In the genomic region with DNA sequence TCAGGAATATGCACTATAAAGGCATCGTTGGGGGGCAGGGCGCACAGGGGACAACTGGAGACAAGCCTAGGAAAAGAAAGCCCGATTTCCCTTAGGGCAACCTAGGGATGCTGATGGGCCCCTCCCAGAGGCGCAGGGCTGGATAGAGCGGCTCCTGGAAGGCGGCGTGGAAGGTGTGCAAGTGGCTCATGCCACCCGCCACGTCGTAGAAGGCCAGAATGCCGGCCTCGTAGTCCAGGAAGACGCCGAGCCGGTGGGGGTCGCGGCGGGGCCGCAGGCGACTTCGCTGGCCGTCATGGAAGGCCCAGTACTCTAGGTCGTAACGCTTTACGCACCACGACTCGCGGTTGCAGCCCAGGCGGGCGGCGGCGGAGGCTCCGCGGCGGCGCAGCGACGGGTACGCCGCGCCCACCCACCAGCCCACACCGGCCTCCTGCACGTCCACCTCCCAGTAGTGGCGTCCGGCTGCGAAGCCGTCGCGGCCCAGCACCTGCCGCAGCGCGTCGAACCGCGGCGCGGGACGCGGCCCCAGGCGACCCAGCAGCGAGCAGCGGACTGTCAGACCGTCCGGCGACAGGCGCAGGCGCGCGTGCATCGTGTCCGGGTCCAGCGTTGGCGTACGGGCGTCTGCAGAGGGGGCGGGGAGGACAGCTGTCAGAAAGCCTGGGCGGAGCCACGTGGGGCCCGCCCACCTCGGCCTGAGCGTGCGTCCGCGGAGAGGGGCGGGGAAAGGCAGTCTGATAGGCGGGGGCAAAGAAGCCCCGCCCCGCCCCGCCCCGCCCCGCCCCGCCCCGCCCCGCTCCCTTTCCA, we compare ENCODE assay signal across 8 mouse cellular contexts. TPM values are rescaled to one million over a fixed set of nuclear protein-coding genes. Genes with fewer than 3 reads are reported as not detected.
DNase-seq lines count a peak whose midpoint lies in the region; ATAC-seq and TF ChIP-seq lines count a peak whose summit lies in the region.

No protein-coding gene starts in this region.

- TF ChIP-seq CTCF in bone marrow macrophage, adult 2 months (IDR thresholded peaks at IDR 0.05; ENCODE audit: low read depth, low read length) = no peak
- no peak for TF ChIP-seq CTCF in spleen, adult 2 months (IDR thresholded peaks at IDR 0.05; ENCODE audit: extremely low read depth, insufficient read depth, insufficient read length, insufficient replicate concordance)

- peak overlapping the region; percentile 55 for H3K4me3 ChIP-seq in bone marrow macrophage, adult 2 months (ENCODE audit: insufficient read depth, low read length)
- H3K4me3 ChIP-seq in embryonic facial prominence, embryonic 15.5 days (replicated peaks) = peak overlapping the region; percentile 71
- peak overlapping the region; percentile 69 for H3K4me3 ChIP-seq in limb, embryonic 13.5 days
- peak overlapping the region; percentile 73 for H3K4me3 ChIP-seq in midbrain, embryonic 16.5 days (ENCODE audit: low read depth, low read length)
- H3K4me3 ChIP-seq in spleen, adult 2 months (ENCODE audit: extremely low read depth, insufficient read depth, insufficient read length) = peak overlapping the region; percentile 62

- under 1% methylated on average over 84 of the region's 94 CpGs for WGBS in embryonic facial prominence, embryonic 15.5 days
- WGBS in limb, embryonic 13.5 days = under 1% methylated on average over 90 of the region's 94 CpGs
- WGBS in midbrain, embryonic 16.5 days = under 1% methylated on average over 86 of the region's 94 CpGs
- 5% methylated on average over 94 of the region's 94 CpGs for WGBS in spleen, adult 2 months

- H3K4me1 ChIP-seq in bone marrow macrophage, adult 2 months (ENCODE audit: control insufficient read depth, insufficient read depth, low read length) = peaks cover 5% of the 10 kb centered on the region; the same call in 1 of the 2 replicates
- H3K4me1 ChIP-seq in embryonic facial prominence, embryonic 15.5 days = peaks cover 14% of the 10 kb centered on the region
- peaks cover 8% of the 10 kb centered on the region; the same call in 1 of the 2 replicates for H3K4me1 ChIP-seq in limb, embryonic 13.5 days
- peaks cover 7% of the 10 kb centered on the region for H3K4me1 ChIP-seq in midbrain, embryonic 16.5 days (ENCODE audit: control insufficient read depth, insufficient read depth, low read length)
- H3K4me1 ChIP-seq in spleen, adult 2 months (ENCODE audit: control insufficient read depth, insufficient read depth, insufficient read length) = peaks cover 10% of the 10 kb centered on the region

- peak; percentile 94 to 95 for DNase-seq in B cell, adult 2 months
- DNase-seq in heart, adult 8-10 months (ENCODE audit: low spot score) = peak; percentile 94
- peak; percentile 94 to 95 for DNase-seq in kidney, adult 8-10 months
- peak; percentile 72 to 90 for DNase-seq in spleen, adult 2 months (ENCODE audit: low read depth in 1 of 2, low spot score in 2 of 2)

- peak overlapping the region; percentile 95 for H3K4me2 ChIP-seq in embryonic facial prominence, embryonic 15.5 days (replicated peaks)
- peak overlapping the region; percentile 91 for H3K4me2 ChIP-seq in limb, embryonic 13.5 days (replicated peaks)
- peak overlapping the region; percentile 61 for H3K4me2 ChIP-seq in midbrain, embryonic 16.5 days (ENCODE audit: low read length)

- H3K27me3 ChIP-seq in embryonic facial prominence, embryonic 15.5 days = peaks cover 9% of the 10 kb centered on the region
- peaks cover 28% of the 10 kb centered on the region for H3K27me3 ChIP-seq in limb, embryonic 13.5 days
- no peaks in the 10 kb centered on the region for H3K27me3 ChIP-seq in midbrain, embryonic 16.5 days (ENCODE audit: control insufficient read depth, insufficient read depth, low read depth, low read length)
- H3K27me3 ChIP-seq in spleen, adult 2 months (ENCODE audit: control insufficient read depth, insufficient read depth, low read length) = no peaks in the 10 kb centered on the region

- H3K27ac ChIP-seq in bone marrow macrophage, adult 2 months (ENCODE audit: insufficient read depth, low read depth, low read length) = no peak overlapping the region
- peak overlapping the region; percentile 39; the same call in 1 of the 2 replicates for H3K27ac ChIP-seq in embryonic facial prominence, embryonic 15.5 days (replicated peaks)
- H3K27ac ChIP-seq in limb, embryonic 13.5 days = no peak overlapping the region
- peak overlapping the region; percentile 82 for H3K27ac ChIP-seq in midbrain, embryonic 16.5 days (ENCODE audit: low read length)
- no peak overlapping the region for H3K27ac ChIP-seq in spleen, adult 2 months (ENCODE audit: insufficient read depth, low read length)

- TF ChIP-seq POLR2A in bone marrow macrophage, adult 2 months (IDR thresholded peaks at IDR 0.05; ENCODE audit: borderline replicate concordance, low read depth, low read length) = no peak
- no peak for TF ChIP-seq POLR2A in spleen, adult 2 months (IDR thresholded peaks at IDR 0.05; ENCODE audit: low read depth, low read length)

- H3K36me3 ChIP-seq in embryonic facial prominence, embryonic 15.5 days = peaks cover 21% of the 10 kb centered on the region; the same call in 1 of the 2 replicates
- H3K36me3 ChIP-seq in limb, embryonic 13.5 days = peaks cover 27% of the 10 kb centered on the region
- H3K36me3 ChIP-seq in midbrain, embryonic 16.5 days (ENCODE audit: control insufficient read depth, insufficient read depth, low read length) = peaks cover 8% of the 10 kb centered on the region; the same call in 1 of the 2 replicates
- H3K36me3 ChIP-seq in spleen, adult 2 months (ENCODE audit: control insufficient read depth, insufficient read depth, low read length) = peaks cover 10% of the 10 kb centered on the region

- no peaks in the 10 kb centered on the region for H3K9me3 ChIP-seq in embryonic facial prominence, embryonic 15.5 days (replicated peaks)
- H3K9me3 ChIP-seq in limb, embryonic 13.5 days = no peaks in the 10 kb centered on the region
- no peaks in the 10 kb centered on the region for H3K9me3 ChIP-seq in midbrain, embryonic 16.5 days (replicated peaks; ENCODE audit: control insufficient read depth, low read length, poor library complexity, severe bottlenecking)

- peak overlapping the region; percentile 59 for H3K9ac ChIP-seq in embryonic facial prominence, embryonic 15.5 days
- H3K9ac ChIP-seq in limb, embryonic 13.5 days = peak overlapping the region; percentile 66
- H3K9ac ChIP-seq in midbrain, embryonic 16.5 days (ENCODE audit: low read depth, low read length) = peak overlapping the region; percentile 87

- peak; percentile 97 for ATAC-seq in embryonic facial prominence, embryonic 15.5 days (ENCODE audit: insufficient number of reproducible peaks, low FRiP score, low TSS enrichment, low read depth)
- peak; percentile 95 for ATAC-seq in limb, embryonic 13.5 days (ENCODE audit: low FRiP score, low read depth)
- peak; percentile 97 for ATAC-seq in midbrain, embryonic 16.5 days

RNA-seq across cellular contexts. Expression of gene Nans, which starts 18.0 kb away (rescaled TPM):
- 41.8 and 43.4 TPM in 2 replicates for polyA plus RNA-seq in bone marrow macrophage, adult 2 months (2012; ENCODE audit: insufficient read depth, insufficient read length, missing spikeins)
- 79.8 and 85.1 TPM in 2 replicates for polyA plus RNA-seq in embryonic facial prominence, embryonic 15.5 days (2015; fragmentation: Nextera tagmentation; extraction: Ambion mirVana)
- 10 to 100 TPM; 12.1 to 16.8 (median 15.6) TPM for total RNA-seq in heart, adult 8-10 months (2022)
- 102 and 105 TPM in 2 replicates for polyA plus RNA-seq in limb, embryonic 13.5 days (2015; fragmentation: Nextera tagmentation; extraction: Ambion mirVana)
- polyA plus RNA-seq in midbrain, embryonic 16.5 days (2015; fragmentation: Nextera tagmentation; extraction: Ambion mirVana) = 66.9 and 71.7 TPM in 2 replicates
- polyA plus RNA-seq in spleen, adult 2 months (2012; rRNA removed) = 19.7 and 22.6 TPM in 2 replicates

RNA-seq across cellular contexts. Expression of gene Trim14, which starts 28.9 kb away (rescaled TPM):
- polyA plus RNA-seq in bone marrow macrophage, adult 2 months (2012; ENCODE audit: insufficient read depth, insufficient read length, missing spikeins) = 41.5 and 58.1 TPM in 2 replicates
- 2.3 and 2.6 TPM in 2 replicates for polyA plus RNA-seq in embryonic facial prominence, embryonic 15.5 days (2015; fragmentation: Nextera tagmentation; extraction: Ambion mirVana)
- 1 to 10 TPM; 1.6 to 2.5 (median 2.1) TPM for total RNA-seq in heart, adult 8-10 months (2022)
- 1.1 and 1.2 TPM in 2 replicates for polyA plus RNA-seq in limb, embryonic 13.5 days (2015; fragmentation: Nextera tagmentation; extraction: Ambion mirVana)
- polyA plus RNA-seq in midbrain, embryonic 16.5 days (2015; fragmentation: Nextera tagmentation; extraction: Ambion mirVana) = 0.81 and 0.95 TPM in 2 replicates
- 26.9 and 45.0 TPM in 2 replicates for polyA plus RNA-seq in spleen, adult 2 months (2012; rRNA removed)

RNA-seq across cellular contexts. Expression of gene Anp32b, which starts 56.3 kb away (rescaled TPM):
- 204 and 219 TPM in 2 replicates for polyA plus RNA-seq in bone marrow macrophage, adult 2 months (2012; ENCODE audit: insufficient read depth, insufficient read length, missing spikeins)
- 259 and 284 TPM in 2 replicates for polyA plus RNA-seq in embryonic facial prominence, embryonic 15.5 days (2015; fragmentation: Nextera tagmentation; extraction: Ambion mirVana)
- total RNA-seq in heart, adult 8-10 months (2022) = 10 to 100 TPM; 59.5 to 64.7 (median 61.5) TPM
- polyA plus RNA-seq in limb, embryonic 13.5 days (2015; fragmentation: Nextera tagmentation; extraction: Ambion mirVana) = 284 and 307 TPM in 2 replicates
- 62.6 and 70.0 TPM in 2 replicates for polyA plus RNA-seq in midbrain, embryonic 16.5 days (2015; fragmentation: Nextera tagmentation; extraction: Ambion mirVana)
- 19.1 and 26.6 TPM in 2 replicates for polyA plus RNA-seq in spleen, adult 2 months (2012; rRNA removed)

Comparison
In these comparisons a context has a peak if more than half of its experiments do, and no peak if none do; other contexts are left out.
1. H3K27ac ChIP-seq: peak in embryonic facial prominence, embryonic 15.5 days (single experiment) and midbrain, embryonic 16.5 days (single experiment); none in bone marrow macrophage, adult 2 months (single experiment), limb, embryonic 13.5 days (single experiment) and spleen, adult 2 months (single experiment).
2. Peak in every context shown above with its lines, with median percentiles within 50 percentile points of each other: DNase-seq, H3K4me3 ChIP-seq, ATAC-seq, H3K4me2 ChIP-seq and H3K9ac ChIP-seq.